Mouse (Mus musculus): ENCODE results near the gene Etv4.
A peak's percentile ranks its signal among the peaks of the same experiment; 100 is the strongest.

Etv4 gene

GRCm38 (mm10) chr11:101785143-101785851, at the start of gene Etv4:
Gene Etv4 (minus strand): TSS chr11:101785371.
- DNase-seq (ENCODE audit: low read depth), result peak; percentile 96

GRCm38 (mm10) chr11:101832001-101832400, 46.8 kb upstream of the Etv4 start:
- DNase-seq (ENCODE audit: low read depth), result peak; percentile 80

- no peak for DNase-seq (ENCODE audit: low read depth)
These were observed 45.4 kb upstream of the Etv4 start for GRCm38 (mm10) chr11:101830616-101831015.

- peak; percentile 91 for DNase-seq (ENCODE audit: low read depth)
These were observed 44.9 kb upstream of the Etv4 start for GRCm38 (mm10) chr11:101830112-101830511.

GRCm38 (mm10) chr11:101828718-101829117, 43.5 kb upstream of the Etv4 start:
- DNase-seq (ENCODE audit: low read depth), result no peak

- DNase-seq (ENCODE audit: low read depth), result peak; percentile 66
These were observed 38.0 kb upstream of the Etv4 start for GRCm38 (mm10) chr11:101823210-101823609.

- no peak for DNase-seq (ENCODE audit: low read depth)
These were observed 35.7 kb upstream of the Etv4 start for GRCm38 (mm10) chr11:101820899-101821298.

- DNase-seq (ENCODE audit: low read depth), result no peak
These were observed 34.7 kb upstream of the Etv4 start for GRCm38 (mm10) chr11:101819853-101820252.

GRCm38 (mm10) chr11:101815103-101816085, 30.2 kb upstream of the Etv4 start:
- DNase-seq (ENCODE audit: low read depth), result no peak

- peak; percentile 91 for DNase-seq (ENCODE audit: low read depth)
These were observed 29.4 kb upstream of the Etv4 start for GRCm38 (mm10) chr11:101814375-101815102.

- DNase-seq (ENCODE audit: low read depth), result peak; percentile 89
These were observed 28.1 kb upstream of the Etv4 start for GRCm38 (mm10) chr11:101813259-101813658.

GRCm38 (mm10) chr11:101809060-101809828, 24.1 kb upstream of the Etv4 start:
- DNase-seq (ENCODE audit: low read depth), result no peak

- DNase-seq (ENCODE audit: low read depth), result peak; percentile 91
These were observed 22.1 kb upstream of the Etv4 start for GRCm38 (mm10) chr11:101807266-101807665.

- peak; percentile 64 for DNase-seq (ENCODE audit: low read depth)
These were observed 21.6 kb upstream of the Etv4 start for GRCm38 (mm10) chr11:101806741-101807140.

GRCm38 (mm10) chr11:101805113-101805704, 20.0 kb upstream of the Etv4 start:
- no peak for DNase-seq (ENCODE audit: low read depth)

- no peak for DNase-seq (ENCODE audit: low read depth)
These were observed 16.2 kb upstream of the Etv4 start for GRCm38 (mm10) chr11:101801386-101801785.

GRCm38 (mm10) chr11:101798083-101798482, 12.9 kb upstream of the Etv4 start:
- no peak for DNase-seq (ENCODE audit: low read depth)

- DNase-seq (ENCODE audit: low read depth), result peak; percentile 38
These were observed 12.2 kb upstream of the Etv4 start for GRCm38 (mm10) chr11:101797355-101797754.

- DNase-seq (ENCODE audit: low read depth), result peak; percentile 90
These were observed 5.8 kb upstream of the Etv4 start for GRCm38 (mm10) chr11:101790811-101791526.

- DNase-seq (ENCODE audit: low read depth), result no peak
These were observed 2.3 kb upstream of the Etv4 start for GRCm38 (mm10) chr11:101787432-101787831.
